Mouse (Mus musculus) forebrain, embryonic 11.5 days (tissue): ENCODE measurements around the gene Klkb1. TPM values are rescaled to one million over a fixed set of nuclear protein-coding genes. Genes with fewer than 3 reads are reported as not detected.

Source experiments
- ATAC-seq: fragments of 200-750 bp; cut with Nextera tagmentation; replicated peaks from 2 replicates; pipeline ENCODE4 v1.8.0; 2017; ENCODE audit warnings: moderate TSS enrichment; ENCODE audit not compliant: low FRiP score
- DNase-seq: peaks from one replicate; pipeline ENCODE4 v3.0.0-alpha.2; 2017; ENCODE audit warnings: low spot score
- H3K27ac ChIP-seq: fragments of 300-500 bp; sonication (generic); 2 replicates; pipeline ENCODE4 v1.5.1; 2014; ENCODE audit warnings: low read depth, low read length
- H3K27me3 ChIP-seq: fragments of 300-500 bp; sonication (generic); 2 replicates; pipeline ENCODE4 v1.6.1; 2014; ENCODE audit warnings: mild to moderate bottlenecking, low read length, mixed read lengths; ENCODE audit not compliant: control insufficient read depth, insufficient read depth
- H3K36me3 ChIP-seq: fragments of 300-500 bp; sonication (generic); 2 replicates; pipeline ENCODE4 v1.6.1; 2014; ENCODE audit warnings: mild to moderate bottlenecking, low read length, moderate library complexity, mixed read lengths; ENCODE audit not compliant: control insufficient read depth, insufficient read depth
- H3K4me1 ChIP-seq: fragments of 300-500 bp; sonication (generic); replicated peaks from 2 replicates; pipeline ENCODE4 v1.6.1; 2014; ENCODE audit warnings: low read length, mixed read lengths; ENCODE audit not compliant: control insufficient read depth, insufficient read depth
- H3K4me2 ChIP-seq: fragments of 300-500 bp; sonication (generic); 2 replicates; pipeline ENCODE4 v1.6.1; 2014; ENCODE audit warnings: low read depth, mild to moderate bottlenecking, low read length, moderate library complexity, mixed read lengths; ENCODE audit not compliant: severe bottlenecking
- H3K4me3 ChIP-seq: fragments of 300-500 bp; sonication (generic); 2 replicates; pipeline ENCODE4 v1.5.1; 2014; ENCODE audit warnings: low read depth, low read length
- H3K9ac ChIP-seq: fragments of 300-500 bp; sonication (generic); 2 replicates; pipeline ENCODE4 v1.6.1; 2014; ENCODE audit warnings: low read length
- H3K9me3 ChIP-seq: fragments of 300-500 bp; sonication (generic); 2 replicates; pipeline ENCODE4 v1.6.1; 2016; ENCODE audit warnings: low read length, mixed read lengths; ENCODE audit not compliant: control insufficient read depth
- WGBS: fragments of 180-500 bp; shearing (Covaris S2); extraction: QIAGEN DNeasy Blood & Tissue Kit; methylation state at CpG from one replicate; pipeline ENCODE4 v1.1.7; 2014; 5-methylcytosine and 5-hydroxymethylcytosine counted together
- polyA plus RNA-seq: library from polyadenylated mRNA; unstranded; fragments of >200 nt; fragmentation: Nextera tagmentation; extraction: Ambion mirVana; gene quantifications from 2 replicates; pipeline ENCODE4 v1.2.1, GENCODE M21; 2014

Gene Klkb1
- polyA plus RNA-seq, 1 experiment from 2014 or later: not detected

DNA sequence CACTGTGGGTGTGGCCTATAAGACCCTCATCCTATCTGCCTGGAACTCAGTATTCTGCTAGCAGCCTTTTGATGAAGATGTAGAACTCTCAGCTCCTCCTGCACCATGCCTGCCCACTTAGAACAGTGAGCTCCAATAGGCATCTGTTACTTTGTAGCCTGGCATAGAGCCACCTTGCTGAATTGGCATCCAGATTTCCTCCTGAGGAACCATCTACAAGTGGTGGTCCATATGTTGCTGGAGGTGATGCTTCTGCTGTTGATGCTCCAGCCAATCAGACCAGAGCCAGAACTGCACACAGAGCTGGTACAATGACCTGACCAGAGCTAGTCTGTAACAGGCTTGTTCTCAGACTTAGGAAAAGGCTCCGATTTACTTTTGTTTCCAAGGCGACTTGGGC, 2.9 kb downstream of the Klkb1 start:
- Histone ChIP-seq H3K4me2 (no peak overlapping the region), H3K4me3 (no peak overlapping the region), H3K9ac (no peak overlapping the region), H3K27ac (no peak overlapping the region), H3K27me3 (no peaks in the 10 kb centered on the region), H3K4me1 (no peaks in the 10 kb centered on the region), H3K9me3 (no peaks in the 10 kb centered on the region), H3K36me3 (no peaks in the 10 kb centered on the region)
- DNase-seq: no peak
- no peak for ATAC-seq
- WGBS: 87% methylated on average over 2 of the region's 2 CpGs

DNA sequence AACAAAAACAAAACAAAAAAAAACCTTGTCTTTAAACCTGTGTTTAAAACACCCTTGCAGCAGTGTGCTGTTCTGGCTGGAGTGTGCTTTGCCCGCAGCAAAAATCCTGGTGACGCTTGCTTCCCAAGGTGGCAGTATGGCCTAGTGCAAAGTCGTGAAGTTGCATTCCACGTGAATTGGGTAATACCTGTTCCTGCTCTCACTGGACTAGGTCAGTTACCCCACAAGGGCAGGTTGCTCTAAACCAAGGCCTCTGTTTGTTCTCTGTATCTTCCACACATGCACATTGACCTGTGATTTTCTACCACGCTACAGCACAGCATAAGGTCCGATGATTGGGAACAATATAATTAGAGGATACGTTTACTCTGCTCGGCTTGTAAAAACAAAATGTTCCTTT, 13.0 kb downstream of the Klkb1 start:
- 80% methylated on average over 8 of the region's 8 CpGs for WGBS
- Histone ChIP-seq H3K36me3 (no peaks in the 10 kb centered on the region), H3K4me1 (no peaks in the 10 kb centered on the region), H3K27me3 (no peaks in the 10 kb centered on the region), H3K4me3 (no peak overlapping the region), H3K9me3 (no peaks in the 10 kb centered on the region), H3K27ac (no peak overlapping the region), H3K4me2 (no peak overlapping the region), H3K9ac (no peak overlapping the region)
- ATAC-seq (no peak), DNase-seq (no peak)

- H3K4me3 ChIP-seq: no peak overlapping the region
Observed at GRCm38 (mm10) chr8:45277453-45277852, 17.2 kb downstream of the Klkb1 start.

DNA sequence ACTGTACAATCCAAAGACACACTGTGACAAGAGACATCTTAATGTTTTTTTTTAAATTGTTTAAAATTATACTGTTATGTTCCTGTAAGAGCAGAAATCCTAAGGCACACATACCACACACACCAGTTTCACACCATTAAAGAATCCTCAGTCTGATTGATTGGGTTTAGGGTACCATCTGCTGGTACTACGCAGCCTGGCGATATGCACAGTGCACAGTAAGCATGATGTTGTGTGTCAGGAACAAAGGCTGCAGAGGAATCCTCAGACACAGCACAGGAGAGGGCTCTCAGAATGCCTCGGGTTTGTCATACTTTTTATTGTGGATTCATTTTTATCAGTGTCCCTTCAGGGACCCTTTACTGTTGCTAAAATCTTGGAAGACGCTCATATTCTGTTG, 20.3 kb downstream of the Klkb1 start:
- Histone ChIP-seq H3K9ac (no peak overlapping the region), H3K4me2 (no peak overlapping the region), H3K9me3 (no peaks in the 10 kb centered on the region), H3K36me3 (no peaks in the 10 kb centered on the region), H3K27me3 (no peaks in the 10 kb centered on the region), H3K4me1 (no peaks in the 10 kb centered on the region), H3K4me3 (no peak overlapping the region), H3K27ac (no peak overlapping the region)
- WGBS: 90% methylated on average over 4 of the region's 4 CpGs
- DNase-seq (no peak), ATAC-seq (no peak)

More at GRCm38 (mm10) chr8:45277453-45277852, 17.2 kb downstream of the Klkb1 start:
- Histone ChIP-seq H3K27ac (no peak overlapping the region), H3K27me3 (no peaks in the 10 kb centered on the region), H3K36me3 (no peaks in the 10 kb centered on the region), H3K9me3 (no peaks in the 10 kb centered on the region), H3K4me2 (no peak overlapping the region), H3K9ac (no peak overlapping the region), H3K4me1 (no peaks in the 10 kb centered on the region)
- WGBS: 83% methylated on average over 3 of the region's 3 CpGs
- ATAC-seq (no peak), DNase-seq (no peak)

DNA sequence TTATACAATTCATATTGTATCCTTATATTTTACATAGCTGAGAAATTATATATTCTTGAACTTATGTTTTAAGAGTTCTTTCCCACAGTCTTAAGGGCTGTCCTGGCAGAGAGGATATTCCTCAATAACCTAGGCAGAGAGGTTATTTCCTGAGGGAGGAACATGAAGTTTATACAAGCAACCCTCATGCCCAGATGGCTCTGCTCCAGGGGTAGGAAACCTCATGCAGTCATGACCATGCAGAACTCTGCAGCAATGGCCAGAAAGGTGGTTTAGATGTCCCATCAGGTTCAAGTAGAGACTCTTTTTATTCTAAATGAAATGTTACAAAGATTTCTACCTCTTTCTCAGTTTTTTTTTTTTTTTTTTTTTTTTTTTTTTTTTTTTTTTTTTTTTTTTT, 25.6 kb downstream of the Klkb1 start:
- ATAC-seq (no peak), DNase-seq (no peak)
- Histone ChIP-seq H3K4me1 (no peaks in the 10 kb centered on the region), H3K4me3 (no peak overlapping the region), H3K36me3 (no peaks in the 10 kb centered on the region), H3K27me3 (no peaks in the 10 kb centered on the region), H3K9me3 (no peaks in the 10 kb centered on the region), H3K27ac (no peak overlapping the region), H3K4me2 (no peak overlapping the region), H3K9ac (no peak overlapping the region)

DNA sequence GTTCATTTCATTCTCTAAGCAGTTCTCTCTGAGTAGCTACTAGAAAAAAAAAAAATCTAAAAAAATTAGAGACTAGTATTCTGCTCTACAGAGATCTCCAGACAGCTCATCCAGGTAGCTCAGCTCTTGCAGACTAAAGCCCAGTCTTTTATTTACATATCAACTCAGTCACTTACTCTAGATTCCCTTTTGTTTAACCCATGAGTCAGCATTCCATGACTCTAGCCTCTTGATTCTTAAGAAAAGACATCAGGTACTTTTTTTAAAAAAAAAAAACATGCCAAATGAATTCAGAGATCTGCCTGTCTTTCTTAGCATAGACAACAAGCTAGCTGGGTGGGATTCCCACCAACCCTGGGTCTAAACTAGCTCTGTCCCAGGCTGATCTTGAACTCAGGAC, 26.2 kb downstream of the Klkb1 start:
- Histone ChIP-seq H3K36me3 (no peaks in the 10 kb centered on the region), H3K4me2 (no peak overlapping the region), H3K9ac (no peak overlapping the region), H3K4me3 (no peak overlapping the region), H3K27ac (no peak overlapping the region), H3K9me3 (no peaks in the 10 kb centered on the region), H3K27me3 (no peaks in the 10 kb centered on the region), H3K4me1 (no peaks in the 10 kb centered on the region)
- ATAC-seq (no peak), DNase-seq (no peak)

DNA sequence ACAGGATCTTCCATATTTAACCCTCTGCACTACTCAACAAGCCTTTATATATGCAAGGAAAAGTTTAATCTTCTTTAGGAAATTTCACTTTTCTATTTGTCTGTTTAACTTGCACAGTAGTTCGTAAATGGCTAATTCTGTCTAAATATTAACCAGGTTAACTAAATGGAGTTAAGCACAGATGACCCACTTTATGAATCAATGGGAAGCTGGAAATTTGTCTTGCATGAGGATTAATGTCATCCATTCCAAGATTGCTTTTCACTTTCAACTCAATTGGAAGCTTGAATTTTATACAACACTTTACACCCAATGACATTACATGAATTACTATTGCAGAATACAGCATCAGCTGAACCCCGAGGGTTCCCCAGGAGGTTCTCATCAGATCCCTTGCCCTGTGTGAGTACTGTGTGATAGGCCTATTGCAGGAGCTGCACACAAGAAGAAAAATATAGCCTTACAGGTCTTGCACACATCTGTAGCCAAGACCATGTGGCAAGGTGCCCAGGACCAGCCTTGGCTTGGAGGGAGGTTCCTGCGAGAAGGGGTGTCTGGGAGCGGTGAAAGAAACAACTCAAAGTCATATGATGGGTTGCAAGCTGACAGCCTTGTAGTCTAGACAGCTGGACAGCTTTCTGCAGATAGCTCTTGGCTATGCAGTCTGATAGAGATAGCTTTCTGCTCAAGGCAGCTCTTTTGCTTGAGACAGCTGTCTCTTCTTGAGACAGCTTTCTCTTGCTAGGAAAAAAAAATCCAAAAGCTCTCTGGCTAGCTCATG, 26.9 kb downstream of the Klkb1 start:
- Histone ChIP-seq H3K36me3 (no peaks in the 10 kb centered on the region), H3K4me3 (no peak overlapping the region), H3K9ac (no peak overlapping the region), H3K4me1 (no peaks in the 10 kb centered on the region), H3K27me3 (no peaks in the 10 kb centered on the region), H3K27ac (no peak overlapping the region), H3K9me3 (no peaks in the 10 kb centered on the region), H3K4me2 (no peak overlapping the region)
- no peak for ATAC-seq
- 94% methylated on average over 4 of the region's 4 CpGs for WGBS
- no peak for DNase-seq

DNA sequence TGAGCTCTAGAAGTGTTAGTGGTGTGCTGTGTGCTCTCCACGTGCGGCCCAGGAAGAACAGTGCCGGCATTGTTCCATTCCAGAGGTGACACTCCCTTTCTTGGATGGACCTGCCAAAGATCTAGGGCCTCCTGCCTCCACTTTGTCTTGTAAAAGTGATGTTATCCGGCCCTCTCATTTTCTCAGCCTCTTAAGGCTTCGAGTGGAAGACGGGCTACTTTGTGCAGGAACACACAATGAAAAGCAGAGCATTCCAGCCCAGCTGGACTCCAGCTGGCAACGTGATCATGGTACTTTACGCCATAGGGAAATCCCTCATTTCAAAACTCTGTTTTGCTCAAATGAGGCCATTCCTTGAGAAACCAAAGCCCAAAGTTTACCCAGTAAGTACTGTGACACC, 27.7 kb downstream of the Klkb1 start:
- WGBS: 58% methylated on average over 8 of the region's 8 CpGs
- no peak for DNase-seq
- H3K27ac ChIP-seq: no peak overlapping the region
- H3K4me1 ChIP-seq: no peaks in the 10 kb centered on the region
- H3K9me3 ChIP-seq: no peaks in the 10 kb centered on the region
- H3K36me3 ChIP-seq: no peaks in the 10 kb centered on the region
- H3K27me3 ChIP-seq: no peaks in the 10 kb centered on the region
- H3K9ac ChIP-seq: no peak overlapping the region
- no peak overlapping the region for H3K4me2 ChIP-seq
- no peak overlapping the region for H3K4me3 ChIP-seq
- ATAC-seq: no peak

DNA sequence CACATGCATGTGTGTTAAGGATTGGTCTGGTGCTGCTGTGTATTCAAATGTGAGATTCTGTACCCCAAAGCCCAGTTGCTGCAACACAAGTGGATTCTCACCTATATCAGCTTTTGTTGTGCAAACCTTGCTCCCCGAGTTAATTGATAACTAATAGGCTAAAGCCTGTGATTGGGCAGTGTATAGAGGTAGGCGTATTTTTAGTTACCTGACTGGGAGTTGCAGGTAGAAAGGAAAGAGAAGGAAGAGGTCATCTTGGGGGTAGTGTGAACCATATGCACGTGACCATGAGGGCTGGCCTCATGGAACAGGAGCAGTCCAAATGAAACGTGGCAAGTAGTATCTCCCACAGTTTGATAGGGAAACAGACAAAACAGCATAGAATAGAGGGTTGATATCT, 29.7 kb downstream of the Klkb1 start:
- Histone ChIP-seq H3K4me3 (no peak overlapping the region), H3K27ac (no peak overlapping the region), H3K4me1 (no peaks in the 10 kb centered on the region), H3K9me3 (no peaks in the 10 kb centered on the region), H3K27me3 (no peaks in the 10 kb centered on the region), H3K9ac (no peak overlapping the region), H3K4me2 (no peak overlapping the region), H3K36me3 (no peaks in the 10 kb centered on the region)
- 92% methylated on average over 4 of the region's 4 CpGs for WGBS
- ATAC-seq (no peak), DNase-seq (no peak)
